Mouse (Mus musculus) thymus, postnatal 36 days (tissue): ENCODE results near the gene Pde1c.

Experiments
- DNase-seq, 2 experiments: peaks; one replicate each; pipeline ENCODE4 v3.0.0; 2022; ENCODE audit warnings: mixed read lengths in 2 of 2

Gene Pde1c

GRCm38 (mm10) chr6:56322799-56323198 is 246.1 kb downstream of the Pde1c start:
- no peak for DNase-seq

- no peak for DNase-seq
Measured at GRCm38 (mm10) chr6:56310318-56310717, 258.6 kb downstream of the Pde1c start.

- DNase-seq, result no peak
Measured at GRCm38 (mm10) chr6:56306066-56306465, 262.8 kb downstream of the Pde1c start.

GRCm38 (mm10) chr6:56292176-56292575 is 276.7 kb downstream of the Pde1c start:
- no peak for DNase-seq

GRCm38 (mm10) chr6:56289307-56289706 is 279.6 kb downstream of the Pde1c start:
- DNase-seq, result no peak

- no peak for DNase-seq
Measured at GRCm38 (mm10) chr6:56284821-56285220, 284.1 kb downstream of the Pde1c start.

GRCm38 (mm10) chr6:56275461-56275860 is 293.4 kb downstream of the Pde1c start:
- no peak for DNase-seq

- no peak for DNase-seq
Measured at GRCm38 (mm10) chr6:56271741-56272140, 297.2 kb downstream of the Pde1c start.

GRCm38 (mm10) chr6:56264509-56264908 is 304.4 kb downstream of the Pde1c start:
- DNase-seq, result no peak

- no peak for DNase-seq
Measured at GRCm38 (mm10) chr6:56260118-56260517, 308.8 kb downstream of the Pde1c start.

- no peak for DNase-seq
Measured at GRCm38 (mm10) chr6:56257555-56258297, 311.2 kb downstream of the Pde1c start.

GRCm38 (mm10) chr6:56250091-56250490 is 318.8 kb downstream of the Pde1c start:
- DNase-seq, result no peak

GRCm38 (mm10) chr6:56191426-56192140 is 377.3 kb downstream of the Pde1c start:
- DNase-seq, result no peak

GRCm38 (mm10) chr6:56176485-56176884 is 392.4 kb downstream of the Pde1c start:
- no peak for DNase-seq

- DNase-seq, result no peak
Measured at GRCm38 (mm10) chr6:56172172-56172571, 396.7 kb downstream of the Pde1c start.

GRCm38 (mm10) chr6:56168736-56169135 is 400.2 kb downstream of the Pde1c start:
- DNase-seq, result no peak

GRCm38 (mm10) chr6:56158217-56158616 is 410.7 kb downstream of the Pde1c start:
- DNase-seq, result no peak

- DNase-seq, result no peak
Measured at GRCm38 (mm10) chr6:56156836-56157235, 412.1 kb downstream of the Pde1c start.

GRCm38 (mm10) chr6:56130493-56131159 is 438.3 kb downstream of the Pde1c start:
- DNase-seq, result no peak

GRCm38 (mm10) chr6:56099520-56100101 is 469.3 kb downstream of the Pde1c start:
- no peak for DNase-seq

GRCm38 (mm10) chr6:56098427-56098826 is 470.5 kb downstream of the Pde1c start:
- no peak for DNase-seq

- DNase-seq, result no peak
Measured at GRCm38 (mm10) chr6:56076378-56076805, 492.5 kb downstream of the Pde1c start.

GRCm38 (mm10) chr6:56068516-56068915 is 500.4 kb downstream of the Pde1c start:
- no peak for DNase-seq
